Mouse (Mus musculus): ENCODE data around the gene Olfr1101. TPM values are rescaled to one million over a fixed set of nuclear protein-coding genes. Genes with fewer than 3 reads are reported as not detected.

Gene Olfr1101
- polyA plus RNA-seq (2015; fragmentation: Nextera tagmentation; extraction: Ambion mirVana) = not detected in 2 replicates

- Histone ChIP-seq H3K4me1 (no peaks in the 10 kb centered on the region), H3K9ac (no peak within 1 kb of the TSS), H3K4me2 (replicated peaks) (no peak within 1 kb of the TSS), H3K4me3 (no peak within 1 kb of the TSS), H3K36me3 (no peaks in the 10 kb centered on the region), H3K27me3 (no peaks in the 10 kb centered on the region), H3K9me3 (no peaks in the 10 kb centered on the region), H3K27ac (no peak within 1 kb of the TSS)
- WGBS = 80% methylated on average over 3 of the region's 3 CpGs
- ATAC-seq (ENCODE audit: low FRiP score, low read depth) = no peak
These were observed at the start of gene Olfr1101 for GRCm38 (mm10) chr2:86991121-86991520. TSS of gene Olfr1101 (minus strand) at chr2:86991221.

DNA sequence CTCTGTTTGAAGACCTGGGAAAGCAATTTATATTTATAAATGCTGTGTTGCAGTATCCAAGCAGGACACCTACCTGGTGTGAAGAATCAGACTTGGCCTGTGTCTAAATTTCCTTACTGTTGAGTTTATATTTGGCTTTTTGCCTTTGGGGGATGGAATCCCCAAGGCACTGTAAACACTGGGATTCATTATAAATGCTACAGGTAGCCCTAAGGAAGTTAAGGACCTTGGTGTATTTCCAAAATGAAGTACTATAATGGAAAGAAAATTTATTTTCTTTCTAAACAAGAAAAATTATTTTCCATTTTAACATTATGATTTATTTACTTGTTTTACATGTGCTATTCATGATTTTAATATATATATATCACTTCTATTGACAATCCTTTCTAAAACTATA, 45.4 kb upstream of the Olfr1101 start, which contains the start of gene Olfr1105:
Gene Olfr1105, minus strand, starts transcription at position 101 of the 400 bp plus-strand sequence.
- H3K4me3 ChIP-seq = no peak within 1 kb of the TSS
- no peaks in the 10 kb centered on the region for H3K36me3 ChIP-seq
- no peaks in the 10 kb centered on the region for H3K9me3 ChIP-seq
- ATAC-seq (ENCODE audit: low FRiP score, low read depth) = no peak
- no peak within 1 kb of the TSS for H3K4me2 ChIP-seq (replicated peaks)
- no peaks in the 10 kb centered on the region for H3K4me1 ChIP-seq
- no peaks in the 10 kb centered on the region for H3K27me3 ChIP-seq
- no peak within 1 kb of the TSS for H3K9ac ChIP-seq
- no peak within 1 kb of the TSS for H3K27ac ChIP-seq

- H3K4me1 ChIP-seq = no peaks in the 10 kb centered on the region
- no peak within 1 kb of the TSS for H3K27ac ChIP-seq
- no peaks in the 10 kb centered on the region for H3K9me3 ChIP-seq
- H3K4me3 ChIP-seq = no peak within 1 kb of the TSS
- no peak within 1 kb of the TSS for H3K9ac ChIP-seq
- ATAC-seq (ENCODE audit: low FRiP score, low read depth) = no peak
- H3K36me3 ChIP-seq = no peaks in the 10 kb centered on the region
- H3K27me3 ChIP-seq = no peaks in the 10 kb centered on the region
- no peak within 1 kb of the TSS for H3K4me2 ChIP-seq (replicated peaks)
- 73% methylated on average over 1 of the region's 1 CpGs for WGBS
These were observed 36.0 kb upstream of the Olfr1101 start, which contains the start of gene Olfr1104 for GRCm38 (mm10) chr2:87026980-87027379. TSS of gene Olfr1104 (minus strand) at chr2:87027080.

GRCm38 (mm10) chr2:86998098-86998497, 7.1 kb upstream of the Olfr1101 start, which contains the start of gene Olfr1102:
TSS of gene Olfr1102 (plus strand) at chr2:86998398.
- Histone ChIP-seq H3K27ac (no peak within 1 kb of the TSS), H3K9ac (no peak within 1 kb of the TSS), H3K4me3 (no peak within 1 kb of the TSS), H3K9me3 (no peaks in the 10 kb centered on the region), H3K36me3 (no peaks in the 10 kb centered on the region), H3K4me2 (replicated peaks) (no peak within 1 kb of the TSS), H3K4me1 (no peaks in the 10 kb centered on the region), H3K27me3 (no peaks in the 10 kb centered on the region)
- ATAC-seq (ENCODE audit: low FRiP score, low read depth) = no peak

DNA sequence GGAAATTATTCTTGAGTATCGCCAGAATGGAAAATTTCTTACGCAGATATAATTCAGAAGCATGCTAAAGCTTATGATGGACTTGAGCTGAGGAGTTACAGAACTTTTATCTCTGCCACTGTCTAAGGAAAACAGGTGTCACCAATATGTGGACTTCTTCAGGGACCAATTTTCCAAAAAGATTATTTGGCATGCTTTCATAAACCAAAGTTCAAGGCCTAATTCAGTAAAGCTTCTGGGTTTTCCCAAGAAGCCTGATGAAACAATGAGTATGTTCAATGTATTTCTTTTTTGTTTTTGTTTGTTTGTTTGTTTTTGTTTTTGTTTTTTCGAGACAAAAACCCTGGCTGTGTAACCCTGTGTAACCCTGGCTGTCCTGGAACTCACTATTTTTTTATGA, 11.2 kb downstream of the Olfr1101 start, which contains the start of gene Olfr1100:
Gene Olfr1100, minus strand, starts transcription at position 101 of the 400 bp plus-strand sequence.
- H3K9me3 ChIP-seq = no peaks in the 10 kb centered on the region
- H3K4me2 ChIP-seq (replicated peaks) = no peak within 1 kb of the TSS
- no peaks in the 10 kb centered on the region for H3K36me3 ChIP-seq
- no peak within 1 kb of the TSS for H3K9ac ChIP-seq
- no peak within 1 kb of the TSS for H3K4me3 ChIP-seq
- no peak for ATAC-seq (ENCODE audit: low FRiP score, low read depth)
- no peaks in the 10 kb centered on the region for H3K4me1 ChIP-seq
- no peak within 1 kb of the TSS for H3K27ac ChIP-seq
- WGBS = 74% methylated on average over 3 of the region's 3 CpGs
- H3K27me3 ChIP-seq = no peaks in the 10 kb centered on the region

DNA sequence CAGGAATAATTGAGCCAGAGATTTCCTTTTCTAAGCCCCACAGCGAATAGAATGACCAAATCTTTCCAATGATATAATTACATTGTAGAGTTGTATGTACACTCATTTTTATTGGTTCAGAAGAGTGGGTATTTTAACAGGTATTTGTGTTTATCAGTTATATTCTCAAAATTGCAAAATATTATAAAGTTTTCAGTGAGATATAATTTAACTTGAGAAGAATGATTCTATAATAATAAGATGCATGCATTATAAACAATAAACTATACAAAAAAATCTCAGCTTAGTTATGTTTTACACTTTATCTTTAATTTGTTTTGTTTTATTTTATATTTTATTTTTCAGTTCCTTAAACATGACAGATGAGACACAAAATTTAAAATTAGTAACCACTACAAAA, 30.4 kb downstream of the Olfr1101 start, which contains the start of gene Olfr1099:
Gene Olfr1099, minus strand, starts transcription at position 101 of the 400 bp plus-strand sequence.
- no peaks in the 10 kb centered on the region for H3K36me3 ChIP-seq
- no peak within 1 kb of the TSS for H3K27ac ChIP-seq
- H3K4me1 ChIP-seq = no peaks in the 10 kb centered on the region
- no peak for ATAC-seq (ENCODE audit: low FRiP score, low read depth)
- no peaks in the 10 kb centered on the region for H3K9me3 ChIP-seq
- no peak within 1 kb of the TSS for H3K4me2 ChIP-seq (replicated peaks)
- H3K4me3 ChIP-seq = no peak within 1 kb of the TSS
- no peak within 1 kb of the TSS for H3K9ac ChIP-seq
- no peaks in the 10 kb centered on the region for H3K27me3 ChIP-seq
- 93% methylated on average over 1 of the region's 1 CpGs for WGBS

Other genes starting within 250 kb of the Olfr1101 start
- gene Olfr1090, start 232.2 kb downstream of the Olfr1101 start, polyA plus RNA-seq (2015; fragmentation: Nextera tagmentation; extraction: Ambion mirVana) = not detected in 2 replicates
- not detected in 2 replicates for gene Olfr1093, start 208.7 kb downstream of the Olfr1101 start, polyA plus RNA-seq (2015; fragmentation: Nextera tagmentation; extraction: Ambion mirVana)
- not detected in 2 replicates for gene Olfr141, start 181.2 kb downstream of the Olfr1101 start, polyA plus RNA-seq (2015; fragmentation: Nextera tagmentation; extraction: Ambion mirVana)
- gene Olfr1094, start 166.6 kb downstream of the Olfr1101 start, polyA plus RNA-seq (2015; fragmentation: Nextera tagmentation; extraction: Ambion mirVana) = not detected in 2 replicates
- not detected in 2 replicates for gene Olfr1095, start 139.5 kb downstream of the Olfr1101 start, polyA plus RNA-seq (2015; fragmentation: Nextera tagmentation; extraction: Ambion mirVana)
- not detected in 2 replicates for gene Gm13723, start 116.4 kb downstream of the Olfr1101 start, polyA plus RNA-seq (2015; fragmentation: Nextera tagmentation; extraction: Ambion mirVana)
- not detected in 2 replicates for gene Olfr1097, start 99.0 kb downstream of the Olfr1101 start, polyA plus RNA-seq (2015; fragmentation: Nextera tagmentation; extraction: Ambion mirVana)
- gene Olfr1098, start 66.7 kb downstream of the Olfr1101 start, polyA plus RNA-seq (2015; fragmentation: Nextera tagmentation; extraction: Ambion mirVana) = not detected in 2 replicates
- gene Olfr1099, start 30.5 kb downstream of the Olfr1101 start, polyA plus RNA-seq (2015; fragmentation: Nextera tagmentation; extraction: Ambion mirVana) = not detected in 2 replicates
- gene Olfr1100, start 11.3 kb downstream of the Olfr1101 start, polyA plus RNA-seq (2015; fragmentation: Nextera tagmentation; extraction: Ambion mirVana) = not detected in 2 replicates
- gene Olfr1102, start 7.2 kb upstream of the Olfr1101 start, polyA plus RNA-seq (2015; fragmentation: Nextera tagmentation; extraction: Ambion mirVana) = not detected in 2 replicates
- gene Olfr1104, start 35.9 kb upstream of the Olfr1101 start, polyA plus RNA-seq (2015; fragmentation: Nextera tagmentation; extraction: Ambion mirVana) = not detected in 2 replicates
- gene Olfr1105, start 45.3 kb upstream of the Olfr1101 start, polyA plus RNA-seq (2015; fragmentation: Nextera tagmentation; extraction: Ambion mirVana) = not detected in 2 replicates
- gene Olfr1106, start 61.1 kb upstream of the Olfr1101 start, polyA plus RNA-seq (2015; fragmentation: Nextera tagmentation; extraction: Ambion mirVana) = not detected in 2 replicates
- gene Olfr1107, start 84.6 kb upstream of the Olfr1101 start, polyA plus RNA-seq (2015; fragmentation: Nextera tagmentation; extraction: Ambion mirVana) = not detected in 2 replicates
- gene Olfr1109, start 104.8 kb upstream of the Olfr1101 start, polyA plus RNA-seq (2015; fragmentation: Nextera tagmentation; extraction: Ambion mirVana) = not detected in 2 replicates
- gene Olfr259, start 123.3 kb upstream of the Olfr1101 start, polyA plus RNA-seq (2015; fragmentation: Nextera tagmentation; extraction: Ambion mirVana) = not detected in 2 replicates
- gene Olfr1110, start 149.1 kb upstream of the Olfr1101 start, polyA plus RNA-seq (2015; fragmentation: Nextera tagmentation; extraction: Ambion mirVana) = not detected in 2 replicates
- not detected in 2 replicates for gene Olfr1111, start 161.4 kb upstream of the Olfr1101 start, polyA plus RNA-seq (2015; fragmentation: Nextera tagmentation; extraction: Ambion mirVana)
- gene Olfr1112, start 196.6 kb upstream of the Olfr1101 start, polyA plus RNA-seq (2015; fragmentation: Nextera tagmentation; extraction: Ambion mirVana) = not detected in 2 replicates
- gene Olfr1113, start 217.7 kb upstream of the Olfr1101 start, polyA plus RNA-seq (2015; fragmentation: Nextera tagmentation; extraction: Ambion mirVana) = not detected in 2 replicates

Data from limb, embryonic 13.5 days (tissue).